Mouse (Mus musculus): Measurements from ENCODE around the gene Olfr979. TPM values are rescaled to one million over a fixed set of nuclear protein-coding genes. Genes with fewer than 3 reads are reported as not detected.

Gene Olfr979
- not detected in 2 replicates for polyA plus RNA-seq (2012; rRNA removed)

GRCm38 (mm10) chr9:40003365-40003764 lies at the start of gene Olfr979:
Olfr979 (minus strand) TSS chr9:40003465.

GRCm38 (mm10) chr9:40021164-40021563 lies 17.9 kb upstream of the Olfr979 start, which contains the start of gene Olfr981:
Olfr981 (plus strand) TSS chr9:40021464.

DNA sequence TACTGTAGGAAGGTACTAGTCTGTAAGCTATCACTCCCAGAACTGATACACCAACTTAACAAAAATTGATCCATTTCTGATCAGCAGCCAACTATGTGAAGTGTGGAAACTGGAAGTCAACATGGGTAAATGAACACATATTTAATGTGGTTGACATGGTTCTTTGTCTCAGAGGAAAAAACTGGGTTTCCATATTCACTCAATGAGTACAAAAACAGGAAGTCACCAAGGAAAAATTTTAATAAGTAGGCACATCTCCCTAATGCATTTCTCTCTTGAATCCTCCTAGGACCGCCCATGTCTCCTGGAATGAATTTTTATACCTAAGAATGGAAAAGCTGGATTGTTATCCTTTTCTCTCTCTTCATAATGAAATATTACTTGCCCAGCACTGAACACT lies 6.2 kb upstream of the Olfr979 start, which contains the start of gene Olfr980:
Gene Olfr980, minus strand, starts transcription at position 101 of the 400 bp plus-strand sequence.

DNA sequence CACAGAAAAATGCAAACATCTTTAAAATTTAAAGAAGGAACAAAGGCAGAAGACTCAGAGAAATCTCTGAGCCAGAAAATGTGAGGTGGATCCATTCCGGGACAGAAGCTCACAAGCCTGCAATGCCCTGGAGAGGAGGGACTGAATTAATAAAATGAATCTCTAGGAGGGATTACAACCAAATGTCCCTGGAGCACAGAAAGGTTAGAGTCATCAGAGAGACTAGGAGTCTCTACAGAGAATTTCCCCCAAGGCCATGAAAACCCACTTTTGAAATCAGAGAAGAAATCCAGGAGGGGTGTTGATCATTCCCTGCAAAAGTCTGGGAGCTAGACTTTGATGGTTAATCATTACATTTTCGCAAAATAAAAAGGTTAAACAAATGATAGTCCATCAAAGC lies 11.5 kb downstream of the Olfr979 start, which contains the start of gene Olfr978:
Gene Olfr978, plus strand, starts transcription at position 301 of the 400 bp plus-strand sequence.

DNA sequence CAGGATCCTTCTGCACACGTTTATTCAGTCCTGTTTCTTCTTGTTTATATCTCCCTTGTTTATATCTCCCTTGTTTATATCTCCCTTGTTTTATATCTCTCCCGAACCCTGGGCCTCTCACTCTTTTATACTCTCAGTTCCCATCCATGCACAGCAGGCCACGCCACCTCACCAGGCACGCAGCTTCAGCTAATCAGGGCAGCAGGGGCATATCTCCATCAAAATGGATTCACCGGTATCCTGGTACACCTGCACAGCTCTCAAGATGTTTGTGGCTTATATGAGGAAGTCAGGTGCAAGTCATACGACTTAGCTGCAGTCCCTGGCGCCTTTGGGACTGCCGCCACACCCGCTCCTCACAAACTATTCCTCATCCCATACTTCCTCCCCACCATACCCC lies 42.2 kb downstream of the Olfr979 start, which contains the start of gene Olfr976:
Gene Olfr976, minus strand, starts transcription at position 101 of the 400 bp plus-strand sequence.

GRCm38 (mm10) chr9:39951946-39952345 lies 51.3 kb downstream of the Olfr979 start, which contains the start of gene Olfr975:
Olfr975 (minus strand) TSS chr9:39952046.

Other genes starting within 250 kb of the Olfr979 start
- gene Olfr968, start 220.2 kb downstream of the Olfr979 start, polyA plus RNA-seq (2012; rRNA removed): not detected in 2 replicates
- gene Olfr969, start 212.5 kb downstream of the Olfr979 start, polyA plus RNA-seq (2012; rRNA removed): not detected in 2 replicates
- not detected in 2 replicates for gene Olfr970, start 194.6 kb downstream of the Olfr979 start, polyA plus RNA-seq (2012; rRNA removed)
- not detected in 2 replicates for gene Olfr971, start 166.6 kb downstream of the Olfr979 start, polyA plus RNA-seq (2012; rRNA removed)
- gene Olfr972, start 137.0 kb downstream of the Olfr979 start, polyA plus RNA-seq (2012; rRNA removed): not detected in 2 replicates
- gene Olfr229, start 96.1 kb downstream of the Olfr979 start, polyA plus RNA-seq (2012; rRNA removed): not detected in 2 replicates
- not detected in 2 replicates for gene Olfr974, start 66.0 kb downstream of the Olfr979 start, polyA plus RNA-seq (2012; rRNA removed)
- gene Olfr975, start 51.4 kb downstream of the Olfr979 start, polyA plus RNA-seq (2012; rRNA removed): not detected in 2 replicates
- not detected in 2 replicates for gene Olfr976, start 42.3 kb downstream of the Olfr979 start, polyA plus RNA-seq (2012; rRNA removed)
- not detected in 2 replicates for gene Olfr978, start 11.4 kb downstream of the Olfr979 start, polyA plus RNA-seq (2012; rRNA removed)
- gene Olfr980, start 6.1 kb upstream of the Olfr979 start, polyA plus RNA-seq (2012; rRNA removed): not detected in 2 replicates
- gene Olfr981, start 18.0 kb upstream of the Olfr979 start, polyA plus RNA-seq (2012; rRNA removed): not detected in 2 replicates
- gene Olfr982, start 70.4 kb upstream of the Olfr979 start, polyA plus RNA-seq (2012; rRNA removed): not detected in 2 replicates
- gene Olfr983, start 90.1 kb upstream of the Olfr979 start, polyA plus RNA-seq (2012; rRNA removed): not detected in 2 replicates
- gene Olfr984, start 110.7 kb upstream of the Olfr979 start, polyA plus RNA-seq (2012; rRNA removed): not detected in 2 replicates
- gene Olfr985, start 126.7 kb upstream of the Olfr979 start, polyA plus RNA-seq (2012; rRNA removed): not detected in 2 replicates
- gene Tmem225, start 144.7 kb upstream of the Olfr979 start, polyA plus RNA-seq (2012; rRNA removed): not detected in 2 replicates
- not detected in 2 replicates for gene Olfr986, start 177.5 kb upstream of the Olfr979 start, polyA plus RNA-seq (2012; rRNA removed)
- 0.75 and 0.88 TPM in 2 replicates for gene Zfp202, start 188.9 kb upstream of the Olfr979 start, polyA plus RNA-seq (2012; rRNA removed)

All from liver, embryonic 18 days (tissue).